Mouse (Mus musculus) large intestine, adult 2 months (tissue): ENCODE results near the gene Slc22a23. TPM values are rescaled to one million over a fixed set of nuclear protein-coding genes. Genes with fewer than 3 reads are reported as not detected.

Experiments used
- DNase-seq: peaks from one replicate; pipeline ENCODE4 v3.0.0-alpha.2; 2012; ENCODE audit warnings: low read depth, low spot score
- WGBS: fragments of 180-500 bp; shearing (Covaris S2); methylation state at CpG from one replicate; pipeline ENCODE4 v1.1.7; 2018; 5-methylcytosine and 5-hydroxymethylcytosine counted together
- polyA plus RNA-seq: library from polyadenylated mRNA; depleted of rRNA; stranded (reverse); fragments of >200 nt; gene quantifications from 2 replicates; pipeline ENCODE4 v1.2.3, GENCODE M21; 2012

Slc22a23 gene
- polyA plus RNA-seq, 1 experiment: 19.5 TPM

GRCm38 (mm10) chr13:34152695-34153094 is 192.3 kb downstream of the Slc22a23 start:
- WGBS: 81% methylated on average over 7 of the region's 7 CpGs
- no peak for DNase-seq

DNA sequence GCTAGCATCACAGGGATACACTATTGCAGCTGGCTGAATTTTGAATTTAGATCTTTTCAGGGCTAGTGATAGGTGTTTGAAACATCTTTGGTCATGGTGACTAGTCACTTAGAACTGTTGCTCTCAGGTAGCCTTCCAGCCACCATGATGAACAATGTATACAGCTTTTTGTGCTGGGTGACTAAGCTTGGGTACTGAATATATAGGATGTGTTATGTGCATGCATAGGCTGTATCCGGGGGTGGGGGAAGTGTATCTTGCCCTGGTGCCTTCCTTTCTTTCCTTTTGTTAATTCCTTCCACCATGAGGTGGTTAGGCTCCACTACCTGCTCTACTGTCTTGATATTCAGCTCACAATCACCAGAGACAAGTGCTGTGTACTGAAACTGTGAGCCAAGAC is 193.6 kb downstream of the Slc22a23 start:
- WGBS: 89% methylated on average over 1 of the region's 1 CpGs
- no peak for DNase-seq

DNA sequence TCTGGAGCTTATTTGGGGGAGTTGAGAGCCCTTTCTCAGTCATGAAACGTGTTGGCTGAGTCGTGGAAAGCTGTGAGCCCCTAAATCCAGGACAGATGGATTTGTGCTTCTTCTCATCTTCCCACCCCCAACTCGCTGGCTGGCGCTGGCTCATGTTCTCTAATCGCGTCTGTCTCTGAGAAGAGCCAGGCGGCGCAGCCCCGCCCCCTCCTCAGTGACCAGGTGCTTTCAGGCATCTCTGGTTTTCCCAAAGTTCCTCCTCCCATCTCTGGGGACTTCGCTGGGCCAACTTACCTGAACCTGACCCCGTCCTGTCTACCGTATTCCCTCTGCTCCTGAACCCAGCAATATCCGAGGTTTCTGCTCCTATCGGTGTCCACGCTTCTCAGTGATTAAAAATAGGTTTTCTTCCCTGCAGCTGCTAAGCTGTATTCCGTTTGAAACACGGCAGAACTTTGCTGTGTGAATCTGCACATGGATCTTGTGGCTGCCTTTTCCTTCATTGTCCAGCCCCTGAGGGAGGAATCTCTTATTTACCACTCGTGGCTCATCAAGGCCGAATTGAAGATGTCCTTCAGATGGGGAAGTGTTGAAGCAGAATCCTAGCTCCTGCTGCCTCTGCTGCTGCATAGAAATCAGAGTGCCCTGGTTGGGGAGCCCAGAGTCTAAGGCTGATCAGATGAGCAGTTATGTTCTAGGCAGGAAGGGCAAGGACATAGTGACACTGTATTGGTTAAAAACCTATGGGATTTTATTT is 194.5 kb downstream of the Slc22a23 start:
- no peak for DNase-seq
- WGBS: 50% methylated on average over 19 of the region's 19 CpGs

DNA sequence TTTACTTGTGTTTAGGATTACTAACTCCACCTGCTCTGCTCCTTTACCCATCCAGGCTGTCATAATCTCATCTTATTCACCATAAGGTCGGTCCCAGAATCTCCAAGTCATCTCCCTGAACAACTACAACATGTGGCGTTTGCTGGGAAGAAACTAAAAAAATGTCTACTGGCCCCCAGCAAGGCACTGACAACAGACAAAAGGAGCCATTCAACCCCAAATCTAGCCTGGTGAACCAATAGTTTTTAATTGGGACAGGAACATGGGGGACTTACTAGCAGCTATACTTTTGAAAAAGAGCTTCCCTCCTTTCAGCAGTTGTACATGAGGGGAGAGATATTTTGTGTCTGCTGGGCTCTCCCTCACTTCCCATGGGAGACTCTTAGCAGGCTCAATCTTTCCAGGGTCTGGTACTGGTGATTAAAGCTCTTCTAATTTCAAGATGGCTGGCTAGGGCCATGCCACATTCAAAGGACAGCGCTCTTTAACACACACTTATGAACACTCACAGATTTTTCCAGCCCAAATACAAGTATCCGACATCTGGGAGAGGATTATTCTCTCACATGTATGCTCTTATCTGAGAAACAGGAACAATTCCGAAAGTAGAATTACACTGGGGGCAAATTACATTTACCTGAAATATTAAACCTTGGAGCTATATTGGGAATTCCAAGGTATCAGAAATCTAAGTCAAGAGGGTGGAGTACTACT is 195.4 kb downstream of the Slc22a23 start:
- no peak for DNase-seq
- WGBS: 77% methylated on average over 5 of the region's 5 CpGs

- DNase-seq: no peak
- WGBS: 2% methylated on average over 23 of the region's 23 CpGs
These were observed 196.1 kb downstream of the Slc22a23 start for GRCm38 (mm10) chr13:34148767-34149392.

- WGBS: 70% methylated on average over 3 of the region's 3 CpGs
These were observed 196.8 kb downstream of the Slc22a23 start for GRCm38 (mm10) chr13:34148181-34148580.

DNA sequence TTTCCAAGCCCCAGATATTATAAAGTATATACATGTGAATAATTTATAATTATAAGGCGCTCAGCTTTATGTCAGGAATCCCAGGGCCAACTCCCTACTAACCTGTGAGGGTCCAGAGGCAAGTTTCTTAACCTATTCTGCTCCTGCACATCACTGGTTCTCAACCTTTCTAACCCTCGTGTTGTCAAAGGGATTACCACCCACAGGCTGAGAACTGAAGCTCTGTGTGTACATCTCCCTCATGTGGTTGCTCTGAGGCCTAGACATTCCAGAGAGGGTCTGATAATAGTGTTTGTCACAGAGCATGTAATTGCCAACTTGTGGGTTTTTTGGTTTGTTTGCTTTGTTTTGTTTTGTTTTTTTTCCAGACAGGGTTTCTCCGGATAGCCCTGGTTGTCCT is 198.1 kb downstream of the Slc22a23 start:
- no peak for DNase-seq
- 64% methylated on average over 3 of the region's 3 CpGs for WGBS

More at GRCm38 (mm10) chr13:34148181-34148580, 196.8 kb downstream of the Slc22a23 start:
- no peak for DNase-seq

DNA sequence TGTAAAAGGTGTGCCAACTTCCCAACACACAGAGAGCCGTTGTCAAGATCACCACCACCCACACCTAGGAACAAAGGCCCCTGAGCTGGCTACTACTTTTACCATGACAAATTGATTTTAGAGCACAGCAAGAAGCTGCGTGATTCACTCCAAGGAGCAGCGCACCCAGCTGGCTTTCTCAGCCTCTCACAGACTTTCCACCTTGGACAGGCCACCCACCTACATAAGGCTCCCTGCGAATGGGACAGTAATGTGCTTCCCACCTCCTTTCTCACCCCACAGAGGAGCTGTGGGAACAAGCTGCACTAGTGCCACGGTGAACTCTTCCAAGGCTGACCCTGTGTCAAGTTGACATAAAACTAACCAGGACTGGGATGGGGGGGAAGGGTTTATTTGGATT is 201.6 kb downstream of the Slc22a23 start:
- DNase-seq: no peak
- 75% methylated on average over 5 of the region's 5 CpGs for WGBS

DNA sequence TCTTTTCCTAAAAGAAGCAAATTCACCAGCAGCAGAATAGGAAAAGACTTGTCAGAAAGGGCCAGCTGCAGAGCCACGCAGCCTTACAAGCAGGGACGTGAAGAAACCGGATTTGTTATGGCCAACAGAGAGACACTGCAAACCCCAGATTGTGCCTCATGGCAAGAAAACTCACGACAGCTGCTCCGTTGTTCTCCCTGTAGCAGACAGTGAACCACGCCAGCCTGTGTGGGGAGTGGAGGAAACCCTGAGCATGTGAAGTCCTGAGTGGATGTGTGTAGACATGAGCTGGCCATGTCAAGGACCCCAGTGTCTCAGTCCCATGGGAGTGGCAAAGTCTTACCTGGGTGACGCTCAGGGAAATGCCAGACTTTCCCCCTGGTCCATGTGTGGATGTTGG is 208.4 kb downstream of the Slc22a23 start:
- 77% methylated on average over 7 of the region's 7 CpGs for WGBS
- no peak for DNase-seq

- 91% methylated on average over 7 of the region's 7 CpGs for WGBS
These were observed 210.7 kb downstream of the Slc22a23 start for GRCm38 (mm10) chr13:34134276-34134675.

DNA sequence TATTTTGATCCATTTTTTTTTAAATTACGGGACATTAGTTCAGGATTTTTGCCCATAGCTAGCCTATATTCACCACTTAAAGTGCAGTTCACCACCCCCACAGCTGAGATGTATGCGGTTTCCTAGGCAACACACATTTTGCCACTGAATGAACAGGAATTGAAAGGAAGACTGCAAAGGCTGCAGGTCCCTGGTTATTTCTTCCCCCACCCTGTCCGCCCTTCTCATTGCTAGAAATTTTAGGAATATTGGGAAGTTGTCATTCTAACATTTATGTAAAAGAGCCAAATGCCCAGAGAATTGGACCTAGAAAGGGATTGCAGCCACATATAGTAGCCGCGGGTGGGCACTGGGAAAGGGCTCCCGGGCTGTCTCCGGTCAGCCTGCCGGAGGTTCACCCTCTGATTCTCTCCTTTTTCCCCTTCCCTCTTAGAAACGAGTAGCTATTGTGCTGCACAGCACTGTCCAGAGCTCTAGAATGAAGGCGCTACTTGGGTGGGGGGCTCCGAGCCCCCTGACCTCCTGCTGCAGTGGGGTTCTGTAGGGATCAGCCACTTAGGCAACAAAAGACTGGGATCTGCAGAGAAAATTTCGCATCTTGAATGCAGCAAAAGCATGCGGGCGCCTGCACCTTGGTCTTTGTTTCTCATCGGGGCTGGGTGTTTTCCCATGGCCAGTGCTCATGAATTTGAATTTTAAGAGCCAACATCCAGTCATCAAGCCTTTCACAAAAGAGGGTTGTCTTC is 211.5 kb downstream of the Slc22a23 start:
- 62% methylated on average over 15 of the region's 15 CpGs for WGBS
- DNase-seq: no peak

More at GRCm38 (mm10) chr13:34134276-34134675, 210.7 kb downstream of the Slc22a23 start:
- no peak for DNase-seq

- no peak for DNase-seq
- WGBS: 67% methylated on average over 6 of the region's 6 CpGs
These were observed 212.1 kb downstream of the Slc22a23 start for GRCm38 (mm10) chr13:34132875-34133274.

DNA sequence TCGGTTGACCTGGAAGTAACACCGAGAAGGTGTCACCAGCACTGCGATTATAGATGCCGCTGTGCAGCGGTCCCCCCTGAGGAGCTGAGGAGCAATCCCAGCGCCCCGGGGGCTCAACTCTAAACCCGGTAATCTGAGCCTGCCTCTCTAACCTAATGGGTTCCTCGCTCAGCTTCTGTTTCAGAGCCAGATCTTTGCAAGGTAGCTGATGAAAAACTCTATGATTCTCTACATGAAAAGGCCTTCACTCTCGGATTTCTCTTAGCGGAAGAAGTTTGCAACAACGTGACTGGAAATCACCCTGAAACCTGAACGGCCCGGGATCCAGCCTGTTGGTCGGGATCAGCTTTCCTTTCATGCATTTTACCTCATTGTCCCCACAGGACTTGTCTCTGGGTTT is 212.7 kb downstream of the Slc22a23 start:
- no peak for DNase-seq
- WGBS: 42% methylated on average over 15 of the region's 15 CpGs

GRCm38 (mm10) chr13:34131708-34132060 is 213.3 kb downstream of the Slc22a23 start:
- 14% methylated on average over 10 of the region's 10 CpGs for WGBS
- no peak for DNase-seq

GRCm38 (mm10) chr13:34131011-34131707 is 213.8 kb downstream of the Slc22a23 start:
- WGBS: 3% methylated on average over 24 of the region's 24 CpGs
- no peak for DNase-seq

DNA sequence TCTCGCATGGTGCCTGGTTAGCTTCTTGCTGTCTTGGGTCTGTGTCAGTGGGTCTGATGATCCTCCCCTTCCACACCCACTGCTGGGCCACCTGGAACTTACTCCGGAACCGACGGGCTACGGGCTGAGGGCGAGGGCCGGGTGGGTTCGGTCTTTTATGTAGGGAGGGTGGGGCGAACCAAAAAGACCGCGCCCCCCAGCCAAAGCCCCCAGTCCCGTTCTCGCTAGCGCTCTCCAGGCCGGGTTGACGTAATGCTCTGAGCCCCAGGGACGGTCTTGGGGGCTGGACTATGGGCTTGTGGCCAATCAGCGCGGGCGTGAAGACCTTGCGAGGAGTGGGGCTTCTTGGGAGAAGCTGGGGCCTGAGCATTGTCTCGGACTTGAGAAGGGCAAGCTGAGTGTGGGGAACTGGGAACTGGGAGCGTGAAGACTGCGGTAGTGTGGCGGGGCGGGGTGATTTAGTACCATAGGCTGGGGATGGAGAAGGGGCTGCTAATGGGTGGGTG is 214.7 kb downstream of the Slc22a23 start, which contains the start of gene Tubb2b:
TSS of gene Tubb2b (minus strand) at position 241 of the 506 bp plus-strand sequence.
- no peak for DNase-seq

GRCm38 (mm10) chr13:34129485-34130225 is 215.3 kb downstream of the Slc22a23 start:
- DNase-seq: no peak
- 1% methylated on average over 31 of the region's 31 CpGs for WGBS

More for the DNA sequence above, 214.7 kb downstream of the Slc22a23 start, which contains the start of gene Tubb2b:
- WGBS: under 1% methylated on average over 26 of the region's 26 CpGs
